17 mouse cellular contexts compared by ENCODE assay signal in genomic region chr17:70810795-70811194, GRCm38 (mm10). TPM values are rescaled to one million over a fixed set of nuclear protein-coding genes. Genes with fewer than 3 reads are reported as not detected.
A peak's percentile ranks its signal among the peaks of the same experiment; 100 is the strongest.
DNase-seq lines count a peak whose midpoint lies in the region; ATAC-seq and TF ChIP-seq lines count a peak whose summit lies in the region.
"Had no signal": no experiment of that assay in that cellular context is flagged by ENCODE, and none has a peak within 500 bp of the region (broad histone marks: within the 10 kb centered on the region; RNA-seq: fewer than 3 reads in every experiment).

No protein-coding gene starts in this region.

- H3K9ac ChIP-seq in kidney, postnatal 0 days (ENCODE audit: low read depth, low read length), result no peak overlapping the region
- H3K9ac ChIP-seq: embryonic facial prominence, embryonic 12.5 days; forebrain, embryonic 15.5 days; heart, embryonic 12.5 days; hindbrain, embryonic 15.5 days had no signal

- no peaks in the 10 kb centered on the region for H3K9me3 ChIP-seq in heart, embryonic 10.5 days
- H3K9me3 ChIP-seq in kidney, postnatal 0 days (replicated peaks; ENCODE audit: low read length), result no peaks in the 10 kb centered on the region
- H3K9me3 ChIP-seq: embryonic facial prominence, embryonic 12.5 days; forebrain, embryonic 15.5 days; heart, embryonic 12.5 days; hindbrain, embryonic 15.5 days had no signal

- H3K4me1 ChIP-seq in heart, embryonic 10.5 days, result no peaks in the 10 kb centered on the region
- H3K4me1 ChIP-seq in kidney, postnatal 0 days (replicated peaks; ENCODE audit: insufficient read depth, low read length), result no peaks in the 10 kb centered on the region
- H3K4me1 ChIP-seq: forebrain, embryonic 15.5 days; heart, embryonic 12.5 days; hindbrain, embryonic 15.5 days had no signal

- H3K27me3 ChIP-seq in heart, embryonic 10.5 days (ENCODE audit: insufficient read depth, poor library complexity, severe bottlenecking), result 0 out of 2 replicates have a peak, but pooled peaks cover under 1% of the 10 kb centered on the region
- H3K27me3 ChIP-seq in kidney, postnatal 0 days (ENCODE audit: insufficient read depth, low read length), result no peaks in the 10 kb centered on the region
- H3K27me3 ChIP-seq: embryonic facial prominence, embryonic 12.5 days; forebrain, embryonic 15.5 days had no signal

- H3K4me3 ChIP-seq in heart, embryonic 10.5 days, result no peak overlapping the region
- H3K4me3 ChIP-seq in kidney, postnatal 0 days (replicated peaks; ENCODE audit: low read depth, low read length), result no peak overlapping the region
- H3K4me3 ChIP-seq: embryonic facial prominence, embryonic 12.5 days; forebrain, embryonic 15.5 days; heart, adult 2 months; heart, embryonic 12.5 days; hindbrain, embryonic 15.5 days had no signal

- H3K4me2 ChIP-seq in kidney, postnatal 0 days (ENCODE audit: low read length), result no peak overlapping the region
- H3K4me2 ChIP-seq: embryonic facial prominence, embryonic 12.5 days; forebrain, embryonic 15.5 days; heart, embryonic 12.5 days; hindbrain, embryonic 15.5 days had no signal

- TF ChIP-seq CTCF in kidney, postnatal 0 days (IDR thresholded peaks at IDR 0.05; ENCODE audit: low read depth), result no peak

- DNase-seq in heart, embryonic 10.5 days (ENCODE audit: low spot score), result peak; percentile 33
- no peak for DNase-seq in heart, postnatal 4 days
- peak; percentile 52 to 66 for DNase-seq in kidney, adult 8-10 months
- no peak for DNase-seq in kidney, postnatal 0 days (ENCODE audit: low spot score)
- peak; percentile 50 to 51 for DNase-seq in kidney, postnatal 36 days
- DNase-seq: adrenal gland, adult 8-10 months; cerebellum, adult 11 months; cerebellum, adult 8-10 months; cerebellum, postnatal 14 days; gastrocnemius, postnatal 14 days; heart, adult 2 months had no signal

- H3K27ac ChIP-seq in heart, embryonic 10.5 days, result no peak overlapping the region
- H3K27ac ChIP-seq in kidney, postnatal 0 days, result no peak overlapping the region
- H3K27ac ChIP-seq: embryonic facial prominence, embryonic 12.5 days; forebrain, embryonic 15.5 days; heart, adult 2 months; hindbrain, embryonic 15.5 days had no signal

- peak; percentile 65; the same call in 1 of the 2 replicates for ATAC-seq in kidney, postnatal 0 days (replicated peaks; ENCODE audit: low FRiP score, low read depth)
- no peak for ATAC-seq in activated CD4-positive, CD25-positive, alpha-beta regulatory T cell, adult 4 months
- no peak for ATAC-seq in frontal cortex, adult (ENCODE audit: low TSS enrichment)
- ATAC-seq: forebrain, embryonic 15.5 days had no signal

- no peaks in the 10 kb centered on the region for H3K36me3 ChIP-seq in heart, embryonic 10.5 days
- no peaks in the 10 kb centered on the region for H3K36me3 ChIP-seq in kidney, postnatal 0 days (ENCODE audit: insufficient read depth, low read length)
- H3K36me3 ChIP-seq: embryonic facial prominence, embryonic 12.5 days; forebrain, embryonic 15.5 days; heart, embryonic 12.5 days; hindbrain, embryonic 15.5 days had no signal

- 82% methylated on average over 5 of the region's 5 CpGs for WGBS in heart, embryonic 10.5 days
- WGBS in kidney, postnatal 0 days, result 54% methylated on average over 5 of the region's 5 CpGs

RNA-seq across cellular contexts. Expression of gene Tgif1, which starts 42.6 kb away (rescaled TPM):
- polyA plus RNA-seq in heart, embryonic 10.5 days (2016; fragmentation: Nextera tagmentation; extraction: Ambion mirVana), result 31.5 and 58.1 TPM in 2 replicates
- total RNA-seq in heart, postnatal 4 days (2021), result 10 to 100 TPM; 13.7 to 15.5 TPM
- 74.9 and 78.9 TPM in 2 replicates for polyA plus RNA-seq in kidney, postnatal 0 days (2015; fragmentation: Nextera tagmentation; extraction: Ambion mirVana)
- 10 to 100 TPM; 38.4 to 58.2 TPM for polyA plus RNA-seq in activated CD4-positive, CD25-positive, alpha-beta regulatory T cell, adult 4 months (2017; shearing (Covaris generic))

Comparison
In these comparisons a context has a peak if more than half of its experiments do, and no peak if none do; other contexts are left out.
1. DNase-seq: peak in heart, embryonic 10.5 days (single experiment), kidney, adult 8-10 months (2 of 2) and kidney, postnatal 36 days (2 of 2); none in heart, postnatal 4 days (single experiment) and kidney, postnatal 0 days (single experiment).